Mouse (Mus musculus) T-helper 2 cell (primary cell): ENCODE measurements around the gene Ssh2.

Experiments
- in situ Hi-C: fragments of 300-600 bp; cut with MboI, MseI; formaldehyde crosslinking; loops from one replicate; pipeline ENCODE4 v1.15.1; 2025; ENCODE audit warnings: high pct_unique_total_duplicates

Gene Ssh2

GRCm38 (mm10) chr11:77215951-77216760 lies at the start of gene Ssh2:
Ssh2 (plus strand) TSS chr11:77216287.
- in situ Hi-C loops: no loop called here

DNA sequence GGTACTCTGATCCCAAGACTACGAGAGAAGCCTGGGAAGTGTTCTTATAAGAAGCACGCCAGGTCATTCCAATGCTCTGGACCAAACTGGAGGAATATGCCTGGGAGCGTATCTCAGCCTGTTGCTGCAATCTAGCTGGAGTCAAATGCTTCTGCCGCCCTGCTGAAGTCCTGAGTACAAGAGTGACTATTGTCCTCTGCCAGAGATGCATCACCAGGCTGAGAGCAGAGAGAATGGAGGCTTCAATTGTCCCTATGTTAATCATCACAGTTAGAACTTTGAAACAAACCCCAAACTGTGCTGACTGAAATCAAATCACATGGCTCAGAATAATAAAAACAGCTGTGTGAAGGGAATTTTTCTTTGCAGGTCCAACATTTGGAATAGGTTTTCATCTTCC lies 42.4 kb upstream of the Ssh2 start:
- in situ Hi-C loops: no loop called here

DNA sequence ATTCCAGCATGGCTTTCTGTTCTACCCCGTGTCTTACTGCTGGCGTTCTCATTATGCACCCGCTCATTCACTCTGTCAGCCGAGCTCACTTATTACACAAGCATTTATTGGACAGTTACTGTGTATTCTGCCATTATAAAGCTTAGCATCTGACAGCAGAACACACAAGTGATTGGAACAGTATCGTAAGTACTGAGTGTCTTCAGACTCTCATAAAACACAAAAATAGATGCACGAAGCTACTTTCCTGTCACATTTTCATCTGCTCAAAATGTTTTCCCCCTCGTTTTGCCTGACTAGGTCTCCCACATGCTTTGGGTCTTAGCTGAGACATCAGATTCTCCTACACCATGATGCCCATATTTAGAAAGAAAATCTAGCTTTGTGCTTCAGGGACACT lies 41.6 kb upstream of the Ssh2 start:
- in situ Hi-C loops: no loop called here

DNA sequence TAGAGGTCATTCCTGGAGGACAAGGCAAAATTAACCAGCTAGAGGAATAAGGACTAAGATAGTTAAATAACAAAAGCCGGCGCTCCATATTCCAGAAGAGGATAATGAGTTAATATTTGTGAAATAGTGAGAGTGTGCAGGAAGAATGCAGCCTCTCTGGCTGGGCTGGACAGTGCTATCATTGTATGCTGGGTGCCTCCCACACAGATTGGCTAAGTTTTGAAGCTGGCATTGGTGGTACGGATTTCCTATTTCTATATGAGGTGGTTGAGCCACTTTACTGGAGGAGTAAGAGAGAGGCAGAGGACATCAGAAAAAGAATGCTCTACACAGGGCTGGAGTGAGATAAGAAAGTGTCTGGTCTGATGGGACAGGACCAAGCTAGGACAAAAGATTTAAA lies 36.3 kb upstream of the Ssh2 start:
- in situ Hi-C loops: no loop called here

- in situ Hi-C loops: no loop called here
These were observed 35.2 kb upstream of the Ssh2 start for GRCm38 (mm10) chr11:77180886-77181285.

DNA sequence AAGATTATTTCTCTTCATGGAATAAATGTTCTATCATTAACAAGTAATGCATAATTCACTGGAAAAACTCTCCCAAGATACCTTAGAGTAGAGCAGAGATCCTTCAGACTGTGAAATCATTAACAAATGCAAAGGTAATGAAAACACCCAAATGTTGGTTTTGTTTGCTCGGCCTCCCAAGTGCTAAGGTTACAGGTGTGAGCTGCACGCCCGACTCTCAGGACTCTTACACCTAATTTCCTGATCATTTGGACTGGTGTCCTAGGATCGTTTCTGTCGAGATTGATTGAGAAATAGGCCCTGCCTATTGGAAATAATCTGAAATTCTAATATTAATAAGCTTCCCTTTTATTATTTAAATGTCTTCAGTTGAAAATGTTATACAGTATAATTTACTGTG lies 34.6 kb upstream of the Ssh2 start:
- in situ Hi-C loops: no loop called here

DNA sequence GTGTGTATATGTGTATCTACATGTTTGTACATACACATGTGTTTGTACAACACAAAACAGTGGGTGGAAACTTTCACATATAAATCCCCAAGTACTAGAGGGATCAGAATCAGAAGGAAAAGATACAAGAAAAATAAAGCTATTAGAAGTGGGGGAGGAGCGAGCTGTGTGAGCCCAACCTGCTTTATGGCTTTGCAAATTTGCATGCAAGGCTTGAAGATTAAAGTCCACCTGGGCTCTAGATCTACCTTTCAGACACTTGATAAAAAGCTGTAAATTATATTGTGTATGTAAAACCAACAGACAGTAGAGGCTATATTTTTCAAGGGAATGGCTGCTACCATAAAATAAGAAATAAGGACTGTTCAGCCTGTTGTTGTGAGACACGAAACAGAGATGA lies 34.0 kb upstream of the Ssh2 start:
- in situ Hi-C loops: no loop called here

DNA sequence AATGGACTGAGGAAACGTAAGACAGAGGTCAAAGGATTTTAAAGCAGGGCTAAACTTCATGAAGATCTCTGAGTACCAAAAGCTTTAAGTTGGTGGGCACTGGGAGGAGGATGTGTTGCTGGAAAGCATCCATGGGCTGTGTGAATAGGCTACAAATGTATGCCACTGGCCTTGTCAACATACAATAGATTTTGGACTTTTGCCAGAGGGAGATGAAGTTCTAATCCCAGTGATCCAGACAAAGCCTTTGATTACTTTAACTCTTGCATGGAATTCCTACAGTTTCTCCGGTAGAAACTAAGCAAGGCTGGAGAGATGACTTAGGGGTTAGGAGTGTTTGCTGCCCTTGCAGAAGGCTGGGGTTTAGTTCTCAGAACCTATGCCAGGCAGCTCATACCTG lies 33.5 kb upstream of the Ssh2 start:
- in situ Hi-C loops: no loop called here

DNA sequence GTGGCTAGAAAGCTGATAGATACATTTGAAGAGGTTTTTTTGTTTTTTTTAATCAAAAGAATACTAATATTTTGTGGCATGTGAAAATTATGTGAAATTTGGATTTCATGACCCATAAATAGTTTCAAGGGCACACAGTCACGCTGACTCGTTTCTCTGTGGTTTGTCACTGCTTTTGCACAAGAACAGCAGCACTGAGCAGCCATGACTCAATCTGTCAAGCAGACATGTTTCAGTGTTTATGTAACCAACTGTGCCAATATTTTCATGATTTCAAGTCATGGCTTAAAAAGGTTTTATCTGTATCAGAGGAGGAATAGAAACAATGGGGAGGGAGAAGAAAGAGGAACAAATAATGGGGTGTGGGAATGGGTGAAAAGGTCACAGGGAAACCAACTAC lies 31.2 kb upstream of the Ssh2 start:
- in situ Hi-C loops: no loop called here

- in situ Hi-C loops: no loop called here
These were observed 27.2 kb upstream of the Ssh2 start, which contains the start of gene Efcab5 for GRCm38 (mm10) chr11:77188868-77189267. Efcab5 (minus strand) TSS chr11:77188968.

GRCm38 (mm10) chr11:77193410-77193809 lies 22.7 kb upstream of the Ssh2 start:
- in situ Hi-C loops: no loop called here

DNA sequence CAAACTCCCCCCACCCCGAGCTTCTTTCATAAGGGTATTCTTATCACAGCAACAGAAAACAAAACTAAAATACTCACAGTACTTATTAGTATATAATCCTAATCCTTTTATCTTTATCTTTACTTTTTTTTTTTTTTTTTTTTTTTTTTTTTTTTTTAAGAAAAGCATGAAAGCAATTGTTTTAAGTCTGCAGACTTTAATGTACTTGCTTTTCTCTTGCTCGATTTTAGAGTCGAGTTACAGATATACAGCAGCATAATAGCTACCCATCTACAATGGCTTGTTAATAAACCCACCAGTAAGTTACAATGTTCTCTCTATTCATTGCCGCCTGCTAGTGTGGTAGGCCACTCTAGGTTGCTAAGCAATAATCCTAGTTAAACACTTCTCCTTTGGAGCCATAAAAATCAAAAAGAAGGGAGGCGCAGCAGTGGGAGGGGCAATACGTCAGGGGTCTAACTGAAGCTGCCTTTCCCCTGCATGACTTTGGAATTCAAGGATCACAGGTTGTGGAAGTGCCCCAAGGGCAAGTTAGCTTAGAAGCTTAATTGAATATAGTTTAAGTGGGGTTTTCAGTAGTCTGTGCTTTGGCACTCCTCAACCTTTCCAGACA lies 22.0 kb upstream of the Ssh2 start:
- in situ Hi-C loops: no loop called here

DNA sequence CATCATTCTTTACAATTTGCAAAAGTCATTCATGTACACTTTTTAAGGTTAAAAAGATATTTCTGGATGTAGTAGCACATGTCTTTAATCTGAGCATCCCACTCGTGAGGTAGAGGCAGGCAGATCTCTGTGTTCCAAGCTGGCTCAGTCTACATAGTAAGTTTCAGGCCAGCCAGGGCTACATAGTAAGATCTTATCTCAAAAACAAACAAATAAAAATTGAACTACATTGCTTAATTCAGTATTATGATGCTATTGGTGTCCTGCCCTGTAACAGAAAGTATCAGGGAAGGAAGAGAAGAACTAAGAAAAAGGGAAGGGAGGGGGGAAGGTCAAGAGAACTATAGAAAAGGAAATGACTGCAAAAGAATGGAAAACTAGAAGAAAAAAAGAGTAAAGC lies 21.3 kb upstream of the Ssh2 start:
- in situ Hi-C loops: no loop called here

DNA sequence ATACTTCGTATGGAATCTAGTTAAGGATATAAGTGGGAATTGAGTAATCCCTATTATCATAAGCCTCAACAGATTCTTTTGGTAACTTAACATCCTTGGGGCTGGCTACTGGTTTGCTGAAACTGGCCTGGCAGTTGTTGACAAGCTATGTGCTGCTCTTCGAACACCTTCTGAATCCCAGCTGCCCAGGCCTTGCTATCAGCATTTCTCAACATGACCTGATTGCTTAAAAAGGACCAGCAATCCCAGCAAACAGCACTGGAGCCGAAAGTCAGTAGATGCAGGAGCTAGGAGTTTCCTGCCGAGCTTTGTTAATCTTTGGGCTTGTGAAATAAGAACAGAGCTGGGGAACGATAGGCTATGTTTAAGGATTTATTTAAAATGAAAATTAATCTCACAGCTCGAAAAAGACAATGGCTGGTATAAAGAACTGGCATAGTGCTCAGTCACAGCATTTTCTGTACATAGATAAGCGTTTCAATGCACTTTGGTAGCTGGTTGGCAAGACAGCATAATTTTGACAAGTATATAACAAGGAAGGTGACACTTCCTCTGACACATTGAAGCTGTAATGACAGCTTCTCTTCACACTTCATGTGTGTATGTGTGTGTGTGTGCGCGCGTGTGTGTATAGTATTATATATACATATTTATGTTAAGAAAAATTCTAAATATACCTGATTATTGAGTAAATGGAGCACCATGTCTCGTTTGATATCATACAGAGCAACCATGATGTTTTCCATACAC lies 20.6 kb upstream of the Ssh2 start:
- in situ Hi-C loops: no loop called here

DNA sequence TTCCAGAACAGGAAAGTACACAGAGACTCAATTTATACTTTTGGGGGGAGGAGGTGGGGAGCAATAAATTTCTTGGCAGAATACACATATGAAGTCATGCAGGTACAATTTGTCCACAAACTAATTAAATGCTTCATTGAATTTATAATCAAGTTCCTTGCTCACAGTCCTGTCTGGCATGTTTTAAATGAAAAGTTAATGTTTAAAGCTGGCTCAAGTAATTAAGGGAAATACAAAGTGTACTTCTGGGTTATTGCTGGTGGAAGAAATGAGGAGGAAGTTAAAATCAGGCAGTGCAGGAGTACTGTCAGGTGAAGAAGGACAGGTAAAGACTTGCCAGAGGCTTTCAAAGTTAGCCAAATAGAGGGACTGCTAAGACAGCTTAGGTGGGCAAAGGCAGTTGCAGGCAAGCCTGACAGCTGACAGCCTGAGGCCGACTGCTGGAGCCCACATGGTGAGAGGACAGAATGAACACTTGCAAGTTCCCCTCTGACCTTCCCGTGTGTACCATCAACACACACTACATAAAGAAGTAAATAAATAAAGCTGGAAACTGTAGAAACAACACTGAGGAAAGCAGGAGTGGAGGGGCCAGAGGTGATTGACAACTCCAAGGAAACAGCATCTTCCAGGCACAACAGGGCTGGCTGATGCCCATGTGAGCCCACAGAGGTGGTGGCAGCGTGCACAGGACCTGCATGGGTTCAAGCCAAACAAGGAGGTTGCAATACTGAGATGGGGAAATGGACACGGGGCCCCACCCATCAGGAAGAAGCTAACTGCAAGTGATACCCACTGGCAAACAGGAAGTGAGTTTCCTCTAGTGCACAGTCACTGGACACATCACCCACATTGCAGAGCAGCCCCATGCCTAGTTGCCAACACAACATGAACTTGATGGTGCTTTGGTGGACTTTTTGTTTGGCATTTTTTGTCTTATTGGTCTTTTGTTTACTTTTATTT lies 19.6 kb upstream of the Ssh2 start:
- in situ Hi-C loops: no loop called here

DNA sequence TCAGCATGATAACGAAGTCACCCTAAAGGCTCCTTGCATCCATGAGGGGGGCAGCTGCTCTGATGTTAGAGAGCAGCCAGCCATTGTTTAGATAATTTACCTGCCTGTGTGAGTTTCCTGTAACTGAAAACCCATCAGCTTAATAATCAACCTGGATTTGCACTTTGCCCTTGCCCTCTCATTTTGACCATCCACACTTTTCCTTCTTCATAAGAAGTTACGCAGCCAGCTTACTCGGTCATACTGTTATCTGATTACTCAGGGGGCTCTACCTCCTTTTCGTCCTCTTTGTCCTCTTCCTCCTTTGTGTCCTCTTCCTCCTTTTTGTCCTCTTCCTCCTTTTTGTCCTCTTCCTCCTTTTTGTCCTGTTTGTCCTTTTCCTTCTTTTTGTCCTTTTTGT lies 16.5 kb upstream of the Ssh2 start:
- in situ Hi-C loops: no loop called here

- in situ Hi-C loops: no loop called here
These were observed 15.4 kb upstream of the Ssh2 start for GRCm38 (mm10) chr11:77200703-77201102.

DNA sequence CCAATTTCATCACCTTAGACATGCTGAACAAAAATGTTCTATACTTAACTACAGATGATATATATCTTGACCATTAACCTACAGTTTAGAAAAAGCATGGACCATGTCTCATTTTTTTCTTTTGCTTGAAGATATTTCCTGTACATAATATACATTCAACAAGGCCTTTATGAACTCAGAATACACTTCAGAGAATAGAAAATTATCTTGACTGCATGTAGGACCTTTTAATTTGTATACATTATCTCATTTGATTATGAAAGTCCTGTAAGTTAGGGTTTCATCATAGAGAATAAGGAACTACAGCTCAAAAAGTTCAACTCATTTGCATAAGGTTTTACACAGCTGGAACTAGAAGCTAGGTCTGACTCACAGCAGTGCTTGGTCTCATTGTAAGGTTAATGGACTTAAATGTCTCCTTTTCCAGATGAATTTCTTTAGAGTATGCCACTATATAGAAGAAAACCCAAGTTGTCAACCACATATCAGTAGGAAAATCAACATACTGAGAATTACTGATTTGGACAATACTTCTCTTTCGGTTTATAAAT lies 1.9 kb upstream of the Ssh2 start:
- in situ Hi-C loops: no loop called here

GRCm38 (mm10) chr11:77214755-77215154 lies 1.3 kb upstream of the Ssh2 start:
- in situ Hi-C loops: no loop called here

DNA sequence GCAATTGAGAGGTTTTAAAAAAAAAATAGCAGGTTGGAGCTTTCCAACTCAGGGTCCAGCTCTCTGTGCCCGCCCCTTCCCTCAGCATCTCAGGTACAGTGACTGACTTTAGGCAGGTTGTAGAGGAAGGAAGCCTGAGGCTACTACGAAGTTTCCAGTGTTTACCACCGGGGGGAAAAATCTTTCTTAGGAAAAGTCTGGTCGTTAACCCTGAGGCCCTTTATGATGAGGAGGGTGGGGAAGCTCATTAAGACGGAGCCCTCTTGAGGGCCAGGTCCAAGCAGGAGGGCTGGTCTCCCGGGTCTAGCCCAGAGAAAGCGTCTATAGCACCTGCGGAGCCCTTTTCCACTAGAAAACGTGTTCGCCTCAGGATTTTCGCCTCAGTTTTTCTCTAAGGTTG lies 604 bp upstream of the Ssh2 start:
- in situ Hi-C loops: no loop called here

- in situ Hi-C loops: no loop called here
These were observed 659 bp downstream of the Ssh2 start for GRCm38 (mm10) chr11:77216761-77217130.
